Mouse (Mus musculus) spleen, postnatal 10 days (tissue): ENCODE results near the gene Wasf2.
"Not testable (repeated sequence)": the region's sequence is repeated elsewhere in the genome, so short reads cannot be mapped to it uniquely, and the experiment has no call there.

Experiments used
- DNase-seq, 2 experiments: peaks; one replicate each; pipeline ENCODE4 v3.0.0; 2021 to 2022; ENCODE audit warnings: low spot score in 2 of 2

Wasf2 gene

GRCm38 (mm10) chr4:133096671-133097070 is 33.6 kb upstream of the Wasf2 start:
- not testable (repeated sequence) for DNase-seq

DNA sequence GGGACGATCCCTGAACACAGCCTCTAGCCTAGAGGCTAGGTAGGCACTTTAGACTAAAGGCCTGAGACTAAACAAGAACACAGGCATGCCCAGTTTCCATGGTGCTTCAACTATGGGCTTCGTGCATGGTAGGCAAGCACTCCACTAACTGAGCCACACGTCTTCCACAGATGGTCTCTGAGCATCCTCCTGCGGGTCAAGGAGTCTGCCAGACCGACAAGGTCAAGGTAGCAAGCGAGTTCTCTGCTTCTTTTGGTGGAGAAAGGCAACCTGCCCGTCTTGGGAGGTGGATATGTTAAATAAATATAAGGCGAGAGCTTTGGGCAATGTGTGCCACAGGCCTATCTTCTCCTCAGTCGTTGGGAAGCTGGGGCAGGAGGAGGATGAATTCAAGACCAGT is 28.6 kb upstream of the Wasf2 start:
- no peak for DNase-seq

- no peak for DNase-seq
These were observed 26.6 kb upstream of the Wasf2 start for GRCm38 (mm10) chr4:133103525-133104193.

GRCm38 (mm10) chr4:133104194-133104569 is 26.1 kb upstream of the Wasf2 start:
- no peak for DNase-seq

DNA sequence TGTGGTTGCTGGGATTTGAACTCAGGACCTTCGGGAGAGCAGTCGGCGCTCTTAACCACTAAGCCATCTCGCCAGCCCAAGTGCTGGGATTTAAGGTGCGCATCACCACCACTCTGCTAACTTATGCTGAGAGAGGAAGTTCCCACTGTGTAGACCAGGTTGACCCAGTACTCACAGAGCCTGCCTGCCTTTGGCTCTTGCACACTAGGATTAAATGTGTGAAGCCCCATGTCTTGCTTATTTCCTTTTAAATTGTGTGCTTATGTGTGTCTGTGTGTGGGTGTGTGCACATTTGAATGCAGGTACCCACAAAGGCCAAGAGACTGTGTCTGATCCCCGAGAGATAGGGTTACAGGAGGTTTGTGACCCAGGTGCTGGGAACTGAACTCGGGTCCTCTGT is 23.6 kb upstream of the Wasf2 start:
- no peak for DNase-seq

GRCm38 (mm10) chr4:133107788-133108281 is 22.5 kb upstream of the Wasf2 start:
- no peak for DNase-seq

- DNase-seq, result no peak
These were observed 21.6 kb upstream of the Wasf2 start for GRCm38 (mm10) chr4:133108481-133109334.

DNA sequence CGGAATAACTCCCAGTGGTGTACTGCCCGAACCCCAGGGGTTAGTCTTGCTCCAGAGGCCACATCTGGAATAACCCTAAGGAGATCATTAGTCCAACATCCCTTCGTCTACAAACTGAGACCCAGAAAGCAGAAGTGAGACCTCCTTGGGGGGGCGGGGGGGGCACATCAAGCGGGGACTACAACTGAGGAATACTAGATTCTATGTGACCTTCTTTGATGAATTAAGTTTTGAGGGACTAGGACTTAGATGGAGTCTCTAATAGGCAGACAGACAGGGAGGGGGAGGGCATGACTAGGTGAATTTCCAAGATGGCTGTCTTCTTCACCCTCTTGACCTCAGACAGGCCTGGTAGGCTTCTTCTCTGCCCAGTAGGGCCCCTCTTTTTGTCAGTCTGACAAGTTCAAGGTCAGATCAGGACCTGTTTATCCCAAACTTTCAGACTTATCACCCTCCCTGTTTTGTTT is 20.9 kb upstream of the Wasf2 start:
- DNase-seq, result no peak

- DNase-seq, result no peak
These were observed 18.0 kb upstream of the Wasf2 start for GRCm38 (mm10) chr4:133112175-133112838.

DNA sequence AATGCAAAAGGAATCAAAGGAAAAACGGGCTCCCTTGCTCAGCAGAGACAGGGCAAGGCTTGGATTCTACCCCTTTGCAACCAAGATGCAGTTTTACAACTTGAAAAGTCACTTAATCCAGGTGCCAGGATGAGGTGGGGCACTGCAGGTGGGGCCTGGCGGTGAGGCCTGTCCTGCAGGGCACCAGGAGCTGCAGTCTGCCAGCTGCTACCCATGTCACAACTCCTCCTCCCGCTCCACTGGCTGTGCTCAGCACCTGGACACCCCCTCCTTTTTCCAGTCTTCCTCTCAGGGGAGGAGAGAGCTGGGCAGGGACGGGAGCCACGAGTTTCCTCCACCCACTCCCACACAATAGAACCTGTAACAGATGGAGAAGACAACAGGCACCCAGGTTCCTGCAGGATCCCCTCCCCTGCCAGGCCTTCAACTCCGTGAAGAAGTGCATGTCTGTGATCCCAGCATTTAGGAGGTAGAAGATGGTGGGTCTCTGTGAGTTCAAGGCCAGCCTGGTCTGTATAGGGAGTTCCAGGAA is 16.9 kb upstream of the Wasf2 start:
- DNase-seq, result no peak

DNA sequence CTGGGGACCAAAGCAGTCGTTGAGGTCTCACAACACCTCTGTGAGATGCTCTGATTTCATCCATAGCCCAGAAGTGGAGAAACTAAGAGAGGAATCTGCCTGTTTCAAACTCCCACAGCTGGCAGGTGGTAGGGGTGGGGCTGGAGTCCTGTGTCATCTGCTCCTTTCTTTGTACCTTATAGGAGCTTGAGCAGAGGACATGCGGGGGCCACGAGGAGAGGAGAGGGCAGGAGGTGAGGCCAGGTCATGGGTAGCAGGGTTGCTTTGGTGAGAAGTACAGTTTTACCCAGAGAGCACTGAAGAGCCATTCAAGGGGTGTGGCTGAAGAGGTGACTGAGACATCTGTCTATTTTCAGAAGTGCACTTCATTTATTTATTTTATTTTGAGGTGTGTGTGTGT is 15.5 kb upstream of the Wasf2 start:
- DNase-seq, result no peak

DNA sequence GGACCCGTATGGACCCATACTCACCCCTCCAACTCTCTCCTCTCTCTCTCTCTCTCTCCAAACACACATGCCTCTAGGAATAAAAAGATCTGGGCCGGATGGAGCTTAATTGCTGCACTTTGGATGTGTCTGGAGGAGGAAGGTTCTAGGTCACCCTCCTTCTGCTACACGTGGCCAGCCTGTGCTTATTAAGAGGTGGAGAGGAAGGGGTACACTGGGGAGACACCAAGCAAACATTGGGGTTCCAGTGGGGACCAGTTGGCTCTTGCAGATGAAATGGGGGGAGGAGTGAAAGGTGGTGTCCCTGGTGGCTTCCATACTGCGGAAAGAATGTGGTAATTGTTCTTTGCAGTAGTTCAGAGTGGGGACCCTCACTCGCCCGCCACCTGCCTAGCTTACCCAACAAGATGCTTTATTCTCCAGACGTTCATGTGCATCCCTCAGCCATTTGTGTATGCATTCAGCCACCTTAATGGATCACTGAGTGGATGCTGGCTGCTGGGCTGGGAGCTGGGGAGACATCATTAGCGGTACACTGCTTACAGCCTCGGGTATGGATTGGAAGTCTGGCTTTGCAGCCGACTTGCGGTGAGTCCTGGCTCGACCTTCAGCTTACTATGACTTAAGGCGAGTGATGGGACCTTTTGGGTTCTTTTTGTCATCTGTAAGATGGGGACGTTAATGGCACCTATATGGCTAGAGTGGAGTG is 14.4 kb upstream of the Wasf2 start:
- DNase-seq, result no peak

GRCm38 (mm10) chr4:133116756-133117470 is 13.4 kb upstream of the Wasf2 start:
- no peak for DNase-seq

DNA sequence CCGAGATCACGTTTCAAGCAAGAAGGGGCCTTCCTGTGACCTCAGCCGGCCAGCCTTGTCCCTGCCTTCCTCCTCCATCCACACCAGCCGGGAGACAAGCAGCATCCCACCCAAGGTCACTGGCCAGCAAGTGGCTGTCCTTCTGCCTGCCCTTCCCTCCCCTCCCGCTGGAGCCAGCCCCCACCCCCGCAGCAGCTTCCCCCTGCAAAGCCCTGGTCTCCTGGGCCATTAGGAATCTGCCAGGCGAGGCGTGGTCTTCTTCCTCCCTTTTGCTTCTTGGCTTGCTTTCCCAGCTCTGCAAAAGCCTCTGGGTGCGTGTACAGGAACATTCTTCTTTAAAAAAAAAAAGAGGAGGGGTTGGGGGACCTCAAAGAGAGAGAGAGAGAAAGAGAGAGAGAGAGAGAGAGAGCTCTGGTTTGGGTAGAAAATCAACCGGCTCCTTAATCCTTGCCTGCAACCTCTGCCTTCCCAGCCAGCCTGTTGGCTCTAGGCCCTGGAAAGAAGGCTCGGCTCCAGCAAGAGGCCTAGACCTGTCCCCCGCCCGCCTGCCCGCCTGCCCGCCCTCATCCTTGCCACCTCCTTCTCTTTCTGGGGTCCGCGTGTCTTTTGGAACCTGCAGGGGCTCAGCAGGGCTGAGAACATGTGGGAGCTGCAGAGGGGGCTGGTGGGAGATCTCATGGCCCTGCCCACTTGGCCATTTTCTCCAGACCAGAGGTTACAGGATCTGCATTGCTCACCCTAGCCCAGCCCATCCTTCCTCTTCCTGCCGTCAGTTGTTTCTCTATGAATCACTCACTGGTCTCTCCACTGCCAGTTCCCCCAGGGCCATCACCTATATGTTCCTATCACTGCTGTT is 12.5 kb upstream of the Wasf2 start:
- no peak for DNase-seq

DNA sequence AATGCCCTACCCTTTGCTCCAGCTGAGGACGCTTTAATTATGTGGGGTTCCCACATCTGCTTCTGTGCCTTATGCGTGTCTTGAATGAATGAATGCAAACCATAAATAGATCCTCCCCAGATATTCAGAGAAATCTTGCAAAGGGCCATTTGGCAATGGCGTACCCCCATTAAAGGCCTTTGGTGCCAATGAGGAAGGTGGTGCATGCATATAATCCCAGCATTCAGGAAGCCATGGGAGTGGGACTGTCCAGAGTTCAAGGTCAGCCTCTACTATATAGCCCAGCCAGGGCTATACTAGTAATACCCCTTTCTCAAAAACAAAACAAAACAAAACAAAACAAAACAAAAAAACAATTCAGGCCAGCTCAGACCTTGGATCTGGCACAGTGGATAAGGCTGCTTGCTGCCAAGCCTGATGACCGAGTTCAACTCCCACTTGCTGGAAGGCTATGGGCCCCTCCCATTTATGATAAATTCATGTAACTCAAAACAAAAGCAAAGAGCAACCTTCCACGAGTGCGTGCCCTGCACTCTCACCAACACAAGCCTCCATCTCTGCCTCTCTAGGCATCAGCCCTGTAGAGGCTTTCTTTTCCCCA is 11.4 kb upstream of the Wasf2 start:
- no peak for DNase-seq

- no peak for DNase-seq
These were observed 10.7 kb upstream of the Wasf2 start for GRCm38 (mm10) chr4:133119579-133119978.

GRCm38 (mm10) chr4:133120833-133121321 is 9.4 kb upstream of the Wasf2 start:
- no peak for DNase-seq

DNA sequence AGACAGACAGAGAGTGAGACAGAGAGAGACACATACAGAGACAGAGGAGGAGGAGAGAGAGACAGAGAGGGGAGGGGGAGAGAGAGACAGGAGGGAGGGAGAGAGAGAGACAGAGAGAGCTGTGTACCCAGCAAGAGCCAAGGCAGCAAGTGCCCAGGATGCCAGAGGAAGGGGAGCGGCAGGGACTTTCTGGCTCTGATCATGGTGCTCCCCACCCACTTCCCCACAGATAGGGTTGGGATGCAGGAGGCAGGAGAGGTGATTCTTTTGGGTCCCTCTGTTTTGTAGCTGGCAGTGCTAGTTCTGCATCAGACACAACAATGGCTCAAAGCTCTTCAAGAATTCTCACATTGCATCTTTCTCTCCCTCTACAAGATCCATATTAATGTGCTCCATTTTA is 8.9 kb upstream of the Wasf2 start:
- DNase-seq, result no peak

DNA sequence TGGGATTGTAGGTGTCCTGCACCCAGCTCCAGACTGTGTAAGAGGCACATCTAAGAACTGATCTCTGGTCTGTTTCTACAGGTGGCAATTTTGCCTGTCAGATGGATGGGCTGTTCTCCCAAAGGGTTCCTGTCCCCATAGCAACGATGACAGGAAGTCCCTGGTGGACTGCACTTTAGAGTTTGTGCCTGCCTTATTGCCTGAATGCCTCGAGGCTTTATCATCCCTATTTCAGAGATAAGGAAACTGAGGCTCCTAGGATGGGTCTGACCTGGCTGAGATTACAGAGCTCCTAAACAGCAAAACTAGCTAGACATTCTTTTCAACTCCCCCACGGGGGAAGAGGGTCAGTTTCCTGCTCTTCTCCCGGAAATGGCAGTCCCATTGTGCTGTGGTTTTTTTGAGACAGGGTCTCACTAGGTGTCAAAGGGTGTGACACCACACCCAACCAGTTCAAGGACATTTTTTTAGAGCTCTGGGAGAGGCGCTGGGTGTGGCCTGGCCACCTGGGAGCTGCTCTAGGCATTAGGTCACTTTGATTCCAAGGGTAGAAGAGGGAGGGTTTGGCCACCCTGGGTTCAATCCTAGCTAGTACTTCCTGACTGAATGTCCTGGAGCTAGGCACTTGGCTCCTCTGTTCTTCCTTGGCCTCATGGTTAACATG is 8.2 kb upstream of the Wasf2 start:
- no peak for DNase-seq
